Mouse (Mus musculus) ES-E14 (cell line): ENCODE results near the gene Ecsit.

Experiments
- CHD2 ChIP-seq: IDR thresholded peaks from 2 replicates; pipeline ENCODE4 v1.6.1; 2014; ENCODE audit warnings: mild to moderate bottlenecking, low read depth, low read length, inconsistent platforms
- MAFK ChIP-seq: IDR thresholded peaks from 2 replicates; pipeline ENCODE4 v1.6.1; 2014; ENCODE audit warnings: mild to moderate bottlenecking, low read depth, low read length, inconsistent platforms; ENCODE audit not compliant: insufficient read depth
- ZC3H11A ChIP-seq: IDR thresholded peaks from 2 replicates; pipeline ENCODE4 v1.6.1; 2012; ENCODE audit warnings: low read depth, mild to moderate bottlenecking, inconsistent platforms, low read length, borderline replicate concordance
- ZNF384 ChIP-seq: IDR thresholded peaks from 2 replicates; pipeline ENCODE4 v1.6.1; 2012; ENCODE audit warnings: low read depth, low read length, inconsistent platforms

GRCm38 (mm10) chr9:22086012-22086411, 774 bp upstream of the Ecsit start:
- TF ChIP-seq CHD2 (no peak), ZC3H11A (no peak), ZNF384 (no peak), MAFK (no peak)
